Mouse (Mus musculus) liver, embryonic 11.5 days (tissue): ENCODE measurements around the gene C1qa. TPM values are rescaled to one million over a fixed set of nuclear protein-coding genes. Genes with fewer than 3 reads are reported as not detected.

ENCODE experiments used
- ATAC-seq: fragments of 200-750 bp; cut with Nextera tagmentation; replicated peaks from 2 replicates; pipeline ENCODE4 v1.8.0; 2017; ENCODE audit warnings: moderate number of reproducible peaks, mild to moderate bottlenecking, moderate TSS enrichment, moderate library complexity; ENCODE audit not compliant: low FRiP score
- DNase-seq: peaks from one replicate; pipeline ENCODE4 v3.0.0-alpha.2; 2017; ENCODE audit warnings: low spot score
- H3K27ac ChIP-seq: fragments of 300-500 bp; sonication (generic); 2 replicates; pipeline ENCODE4 v1.5.1; 2014; ENCODE audit warnings: mild to moderate bottlenecking, low read depth, low read length, control low read depth
- H3K27me3 ChIP-seq: fragments of 300-500 bp; sonication (generic); replicated peaks from 2 replicates; pipeline ENCODE4 v1.6.1; 2014; ENCODE audit warnings: low read length, mixed read lengths; ENCODE audit not compliant: control insufficient read depth, insufficient read depth
- H3K36me3 ChIP-seq: fragments of 300-500 bp; sonication (generic); 2 replicates; pipeline ENCODE4 v1.6.1; 2014; ENCODE audit warnings: mild to moderate bottlenecking, low read length, moderate library complexity, mixed read lengths; ENCODE audit not compliant: control insufficient read depth, insufficient read depth
- H3K4me1 ChIP-seq: fragments of 300-500 bp; sonication (generic); replicated peaks from 2 replicates; pipeline ENCODE4 v1.6.1; 2014; ENCODE audit warnings: low read length, mixed read lengths; ENCODE audit not compliant: control insufficient read depth, insufficient read depth
- H3K4me2 ChIP-seq: fragments of 300-500 bp; sonication (generic); 2 replicates; pipeline ENCODE4 v1.6.1; 2014; ENCODE audit warnings: mild to moderate bottlenecking, control low read depth, moderate library complexity
- H3K4me3 ChIP-seq: fragments of 300-500 bp; sonication (generic); 2 replicates; pipeline ENCODE4 v1.5.1; 2014; ENCODE audit warnings: low read depth, low read length, control low read depth
- H3K9ac ChIP-seq: fragments of 300-500 bp; sonication (generic); 2 replicates; pipeline ENCODE4 v1.6.1; 2014; ENCODE audit warnings: low read depth, low read length, control low read depth
- H3K9me3 ChIP-seq: fragments of 300-500 bp; sonication (generic); 2 replicates; pipeline ENCODE4 v1.6.1; 2016; ENCODE audit warnings: low read length, inconsistent platforms, mixed read lengths; ENCODE audit not compliant: control insufficient read depth
- WGBS: fragments of 180-500 bp; shearing (Covaris S2); extraction: QIAGEN DNeasy Blood & Tissue Kit; methylation state at CpG from one replicate; pipeline ENCODE4 v1.1.7; 2014; 5-methylcytosine and 5-hydroxymethylcytosine counted together
- polyA plus RNA-seq: library from polyadenylated mRNA; unstranded; fragments of >200 nt; fragmentation: Nextera tagmentation; extraction: Ambion mirVana; gene quantifications from 2 replicates; pipeline ENCODE4 v1.2.1, GENCODE M21; 2014

C1qa gene
- polyA plus RNA-seq = 32.5 and 37.8 TPM in 2 replicates

GRCm38 (mm10) chr4:136898637-136899036 is at the start of gene C1qa:
TSS of gene C1qa (minus strand) at chr4:136898803.
- Histone ChIP-seq H3K4me1 (no peaks in the 10 kb centered on the region), H3K4me3 (peak within 1 kb of the TSS; percentile 12; the same call in 1 of the 2 replicates), H3K4me2 (no peak within 1 kb of the TSS), H3K27me3 (peaks cover 36% of the 10 kb centered on the region), H3K9me3 (no peaks in the 10 kb centered on the region), H3K27ac (no peak within 1 kb of the TSS), H3K36me3 (no peaks in the 10 kb centered on the region), H3K9ac (no peak within 1 kb of the TSS)
- WGBS = 66% methylated on average over 9 of the region's 9 CpGs
- DNase-seq = no peak
- no peak for ATAC-seq

GRCm38 (mm10) chr4:136945397-136945796 is 46.8 kb upstream of the C1qa start:
- H3K4me2 ChIP-seq = no peak overlapping the region
- 61% methylated on average over 17 of the region's 17 CpGs for WGBS
- peaks cover 56% of the 10 kb centered on the region for H3K27me3 ChIP-seq
- no peak overlapping the region for H3K4me3 ChIP-seq
- no peak overlapping the region for H3K27ac ChIP-seq
- DNase-seq (no peak), ATAC-seq (no peak)
- no peaks in the 10 kb centered on the region for H3K9me3 ChIP-seq
- no peaks in the 10 kb centered on the region for H3K4me1 ChIP-seq
- no peak overlapping the region for H3K9ac ChIP-seq
- no peaks in the 10 kb centered on the region for H3K36me3 ChIP-seq

- H3K4me2 ChIP-seq = no peak overlapping the region
- H3K9me3 ChIP-seq = no peaks in the 10 kb centered on the region
- DNase-seq = no peak
- no peak overlapping the region for H3K27ac ChIP-seq
- no peak for ATAC-seq
- no peaks in the 10 kb centered on the region for H3K4me1 ChIP-seq
- no peak overlapping the region for H3K4me3 ChIP-seq
- WGBS = 74% methylated on average over 11 of the region's 11 CpGs
- no peak overlapping the region for H3K9ac ChIP-seq
- H3K36me3 ChIP-seq = no peaks in the 10 kb centered on the region
- peaks cover 57% of the 10 kb centered on the region for H3K27me3 ChIP-seq
Measured at GRCm38 (mm10) chr4:136944558-136945350, 46.2 kb upstream of the C1qa start.

- DNase-seq (no peak), ATAC-seq (no peak)
- Histone ChIP-seq H3K27ac (no peak overlapping the region), H3K36me3 (no peaks in the 10 kb centered on the region), H3K4me3 (no peak overlapping the region), H3K27me3 (peaks cover 55% of the 10 kb centered on the region), H3K9ac (no peak overlapping the region), H3K9me3 (no peaks in the 10 kb centered on the region), H3K4me1 (no peaks in the 10 kb centered on the region), H3K4me2 (no peak overlapping the region)
- 31% methylated on average over 13 of the region's 13 CpGs for WGBS
Measured at GRCm38 (mm10) chr4:136943175-136943574, 44.6 kb upstream of the C1qa start.

GRCm38 (mm10) chr4:136942761-136943160 is 44.2 kb upstream of the C1qa start:
- Histone ChIP-seq H3K4me2 (no peak overlapping the region), H3K4me1 (no peaks in the 10 kb centered on the region), H3K9me3 (no peaks in the 10 kb centered on the region), H3K9ac (no peak overlapping the region), H3K36me3 (no peaks in the 10 kb centered on the region), H3K27me3 (peaks cover 55% of the 10 kb centered on the region), H3K27ac (no peak overlapping the region), H3K4me3 (no peak overlapping the region)
- WGBS = 24% methylated on average over 18 of the region's 18 CpGs
- DNase-seq (no peak), ATAC-seq (no peak)

- H3K9me3 ChIP-seq = no peaks in the 10 kb centered on the region
- no peaks in the 10 kb centered on the region for H3K4me1 ChIP-seq
- H3K27ac ChIP-seq = no peak overlapping the region
- H3K4me3 ChIP-seq = no peak overlapping the region
- 80% methylated on average over 5 of the region's 5 CpGs for WGBS
- no peak overlapping the region for H3K4me2 ChIP-seq
- H3K36me3 ChIP-seq = no peaks in the 10 kb centered on the region
- H3K27me3 ChIP-seq = peaks cover 26% of the 10 kb centered on the region
- DNase-seq (no peak), ATAC-seq (no peak)
- no peak overlapping the region for H3K9ac ChIP-seq
Measured at GRCm38 (mm10) chr4:136937935-136938334, 39.3 kb upstream of the C1qa start.

GRCm38 (mm10) chr4:136937344-136937743 is 38.7 kb upstream of the C1qa start:
- Histone ChIP-seq H3K36me3 (no peaks in the 10 kb centered on the region), H3K4me3 (no peak overlapping the region), H3K4me1 (no peaks in the 10 kb centered on the region), H3K27me3 (peaks cover 20% of the 10 kb centered on the region), H3K27ac (no peak overlapping the region), H3K4me2 (no peak overlapping the region), H3K9me3 (no peaks in the 10 kb centered on the region), H3K9ac (no peak overlapping the region)
- ATAC-seq (no peak), DNase-seq (no peak)
- 64% methylated on average over 4 of the region's 4 CpGs for WGBS

- H3K9me3 ChIP-seq = no peaks in the 10 kb centered on the region
- no peak for ATAC-seq
- no peak overlapping the region for H3K27ac ChIP-seq
- no peak overlapping the region for H3K4me3 ChIP-seq
- H3K36me3 ChIP-seq = no peaks in the 10 kb centered on the region
- H3K27me3 ChIP-seq = peaks cover under 1% of the 10 kb centered on the region; the same call in 1 of the 2 replicates
- no peak overlapping the region for H3K4me2 ChIP-seq
- H3K9ac ChIP-seq = no peak overlapping the region
- no peaks in the 10 kb centered on the region for H3K4me1 ChIP-seq
- DNase-seq = no peak
- WGBS = 53% methylated on average over 18 of the region's 18 CpGs
Measured at GRCm38 (mm10) chr4:136934746-136935613, 36.4 kb upstream of the C1qa start.
